In genomic region chr12:4593930-4594391, GRCm38 (mm10) we compare ENCODE assay signal across 8 mouse cellular contexts. TPM values are rescaled to one million over a fixed set of nuclear protein-coding genes. Genes with fewer than 3 reads are reported as not detected.
DNase-seq lines count a peak whose midpoint lies in the region; ATAC-seq and TF ChIP-seq lines count a peak whose summit lies in the region.

No protein-coding gene starts in this region.

- H3K4me2 ChIP-seq in limb, embryonic 14.5 days (replicated peaks; ENCODE audit: low read depth, low read length, severe bottlenecking), result peak overlapping the region; percentile 77
- peak overlapping the region; percentile 88 for H3K4me2 ChIP-seq in stomach, postnatal 0 days (replicated peaks; ENCODE audit: low read depth)

- H3K9ac ChIP-seq in limb, embryonic 14.5 days (ENCODE audit: low read depth, low read length, severe bottlenecking), result 0 out of 2 replicates have a peak overlapping the region, but pooled peaks have one; percentile 94
- peak overlapping the region; percentile 97 for H3K9ac ChIP-seq in stomach, postnatal 0 days (ENCODE audit: low read length)

- H3K4me1 ChIP-seq in thymus, adult 2 months (replicated peaks; ENCODE audit: control insufficient read depth, insufficient read depth, low read length), result 0 out of 2 replicates have a peak, but pooled peaks cover 4% of the 10 kb centered on the region
- peaks cover 8% of the 10 kb centered on the region for H3K4me1 ChIP-seq in limb, embryonic 14.5 days (ENCODE audit: control insufficient read depth, insufficient read depth, low read length)
- no peaks in the 10 kb centered on the region for H3K4me1 ChIP-seq in stomach, postnatal 0 days (replicated peaks; ENCODE audit: control insufficient read depth, insufficient read depth)

- 6% methylated on average over 9 of the region's 9 CpGs for WGBS in thymus, adult 2 months
- WGBS in limb, embryonic 14.5 days, result 56% methylated on average over 9 of the region's 9 CpGs
- 49% methylated on average over 9 of the region's 9 CpGs for WGBS in stomach, postnatal 0 days

- H3K36me3 ChIP-seq in thymus, adult 2 months (ENCODE audit: control insufficient read depth, insufficient read depth, low read length), result no peaks in the 10 kb centered on the region
- no peaks in the 10 kb centered on the region for H3K36me3 ChIP-seq in limb, embryonic 14.5 days (ENCODE audit: control insufficient read depth, insufficient read depth, low read length)
- H3K36me3 ChIP-seq in stomach, postnatal 0 days (ENCODE audit: control insufficient read depth, insufficient read depth, low read length), result no peaks in the 10 kb centered on the region

- no peaks in the 10 kb centered on the region for H3K27me3 ChIP-seq in thymus, adult 2 months (ENCODE audit: control insufficient read depth, insufficient read depth, low read length)
- no peaks in the 10 kb centered on the region for H3K27me3 ChIP-seq in limb, embryonic 14.5 days (ENCODE audit: control insufficient read depth, insufficient read depth, low read length)
- no peaks in the 10 kb centered on the region for H3K27me3 ChIP-seq in stomach, postnatal 0 days (ENCODE audit: control insufficient read depth, insufficient read depth, low read length)

- TF ChIP-seq POLR2A in thymus, adult 2 months (IDR thresholded peaks at IDR 0.05; ENCODE audit: control insufficient read depth, extremely low read depth, insufficient read depth, low read length, poor library complexity), result no peak
- no peak for TF ChIP-seq POLR2A in limb, embryonic 14.5 days (IDR thresholded peaks at IDR 0.05; ENCODE audit: borderline replicate concordance, extremely low read depth, insufficient read depth, insufficient read length)

- peak; percentile 6 for DNase-seq in embryo, embryonic 10 days (ENCODE audit: low spot score)
- DNase-seq in embryo, embryonic 9.5 days (ENCODE audit: extremely low spot score), result no peak
- DNase-seq in thymus, adult 2 months, result no peak
- DNase-seq in thymus, postnatal 14 days, result no peak
- DNase-seq in limb, embryonic 14.5 days (ENCODE audit: low spot score), result no peak
- DNase-seq in stomach, postnatal 0 days (ENCODE audit: low spot score), result no peak
- DNase-seq in spleen, postnatal 36 days (ENCODE audit: low spot score in 2 of 2), result no peak
- DNase-seq in embryo, embryonic 11 days, result no peak

- no peak overlapping the region for H3K27ac ChIP-seq in thymus, adult 2 months (ENCODE audit: control insufficient read depth, insufficient read depth, low read length)
- no peak overlapping the region for H3K27ac ChIP-seq in limb, embryonic 14.5 days (replicated peaks; ENCODE audit: low read depth, low read length)
- no peak overlapping the region for H3K27ac ChIP-seq in stomach, postnatal 0 days (replicated peaks)

- no peak for ATAC-seq in limb, embryonic 14.5 days (ENCODE audit: low FRiP score, low read depth)
- no peak for ATAC-seq in stomach, postnatal 0 days (ENCODE audit: low FRiP score, low TSS enrichment)

- no peaks in the 10 kb centered on the region for H3K9me3 ChIP-seq in limb, embryonic 14.5 days (ENCODE audit: control insufficient read depth, low read length)
- H3K9me3 ChIP-seq in stomach, postnatal 0 days (ENCODE audit: control insufficient read depth, low read length), result no peaks in the 10 kb centered on the region

- H3K4me3 ChIP-seq in thymus, adult 2 months (ENCODE audit: control insufficient read depth, insufficient read depth, low read length), result peak overlapping the region; percentile 94; the same call in 1 of the 2 replicates
- peak overlapping the region; percentile 66 for H3K4me3 ChIP-seq in limb, embryonic 14.5 days (replicated peaks; ENCODE audit: low read length)
- H3K4me3 ChIP-seq in stomach, postnatal 0 days (ENCODE audit: low read depth, low read length), result peak overlapping the region; percentile 88

- no peak for TF ChIP-seq EP300 in stomach, postnatal 0 days (optimal IDR thresholded peaks at IDR 0.05)

- TF ChIP-seq CTCF in thymus, adult 2 months (IDR thresholded peaks at IDR 0.05; ENCODE audit: borderline replicate concordance, control insufficient read depth, extremely low read depth, insufficient read depth, low read length, poor library complexity), result no peak
- no peak for TF ChIP-seq CTCF in stomach, postnatal 0 days (IDR thresholded peaks at IDR 0.05; ENCODE audit: low read depth)

RNA-seq across cellular contexts. Expression of gene Gm3625, which starts 1.2 kb away (rescaled TPM):
- not detected in 2 replicates for polyA plus RNA-seq in thymus, adult 2 months (2012; rRNA removed)
- polyA plus RNA-seq in limb, embryonic 14.5 days (2012; rRNA removed), result not detected in 2 replicates
- polyA plus RNA-seq in limb, embryonic 14.5 days (2014; fragmentation: Nextera tagmentation; extraction: Ambion mirVana), result not detected in 2 replicates
- polyA plus RNA-seq in stomach, postnatal 0 days (2015; fragmentation: Nextera tagmentation; extraction: Ambion mirVana), result not detected in 2 replicates

RNA-seq across cellular contexts. Expression of gene Itsn2, which starts 1.5 kb away (rescaled TPM):
- polyA plus RNA-seq in thymus, adult 2 months (2012; rRNA removed), result 51.6 and 62.9 TPM in 2 replicates
- 31.1 and 33.2 TPM in 2 replicates for polyA plus RNA-seq in limb, embryonic 14.5 days (2012; rRNA removed)
- polyA plus RNA-seq in limb, embryonic 14.5 days (2014; fragmentation: Nextera tagmentation; extraction: Ambion mirVana), result 42.6 and 49.3 TPM in 2 replicates
- polyA plus RNA-seq in stomach, postnatal 0 days (2015; fragmentation: Nextera tagmentation; extraction: Ambion mirVana), result 23.3 and 26.9 TPM in 2 replicates
